Mouse (Mus musculus): ENCODE results near the gene Gja4.

DNA sequence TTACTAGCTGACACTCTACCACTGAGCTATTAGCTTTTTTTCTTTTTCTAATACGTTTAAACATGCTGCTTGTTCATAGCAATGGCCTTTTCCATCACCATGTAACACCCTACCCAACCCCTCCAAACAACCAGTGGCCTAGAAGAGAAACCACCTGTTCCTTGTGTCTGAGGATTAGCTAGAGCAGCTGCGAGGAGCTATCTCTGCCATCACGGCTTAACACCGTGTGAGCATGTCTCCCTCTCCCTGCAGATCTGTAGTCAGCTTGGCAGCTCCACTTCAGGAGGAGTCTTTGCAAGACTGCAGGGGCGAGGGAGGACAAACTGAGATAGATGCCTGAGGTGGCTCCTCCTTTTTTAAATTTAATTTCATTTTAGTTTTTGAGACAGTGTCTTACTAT lies 13.3 kb downstream of the Gja4 start:
- TF ChIP-seq POLR2A (IDR thresholded peaks at IDR 0.05; ENCODE audit: low read depth, low read length) (no peak), CTCF (IDR thresholded peaks at IDR 0.05; ENCODE audit: borderline replicate concordance, insufficient read depth, low read length) (no peak)

Data from embryonic fibroblast, embryonic 13.5 days (primary cell).